Mouse (Mus musculus) thymus, adult 18-20 months (tissue): ENCODE data around the gene Gpc5.

Experiments used
- DNase-seq, 2 experiments: peaks; one replicate each; pipeline ENCODE4 v3.0.0; 2022; ENCODE audit warnings: mixed read lengths in 2 of 2

Gpc5 gene

DNA sequence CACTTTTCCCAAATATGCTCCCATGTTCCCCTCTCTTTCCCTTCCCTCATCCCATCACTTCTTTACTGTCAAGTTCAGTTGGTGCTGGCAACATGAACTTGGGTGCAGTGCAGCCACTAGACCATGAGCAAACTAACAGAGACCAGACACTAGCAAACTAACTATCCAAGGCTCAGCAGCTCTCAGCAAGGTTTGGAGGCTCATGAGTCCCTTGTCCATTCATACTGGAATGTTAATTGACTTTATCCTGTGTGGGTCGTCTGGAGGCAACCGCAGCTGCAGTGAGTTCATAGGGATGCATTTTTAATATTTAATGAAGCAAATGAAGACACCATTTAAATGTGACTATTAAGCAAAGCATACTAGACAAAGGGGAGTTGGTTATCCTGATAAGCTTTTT lies 1292.6 kb downstream of the Gpc5 start:
- no peak for DNase-seq

DNA sequence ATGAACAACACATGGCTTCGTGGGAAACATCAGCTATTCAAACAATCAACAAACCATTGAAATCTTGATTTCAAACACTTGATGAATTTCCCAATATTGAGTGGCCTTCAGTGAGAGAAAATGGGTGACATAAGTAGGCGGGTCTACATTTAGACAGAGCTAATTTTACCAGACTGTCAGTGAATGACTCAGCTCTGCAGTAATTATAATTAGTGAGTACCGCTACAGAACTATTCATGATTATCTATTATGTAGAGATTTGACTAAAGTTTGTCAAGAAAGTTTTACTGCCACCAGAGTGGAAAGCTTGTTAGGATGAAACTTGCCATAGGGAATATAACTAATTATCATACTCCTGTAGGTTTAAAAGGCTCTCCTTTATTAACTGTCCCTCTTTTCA lies 1323.5 kb downstream of the Gpc5 start:
- DNase-seq: no peak

DNA sequence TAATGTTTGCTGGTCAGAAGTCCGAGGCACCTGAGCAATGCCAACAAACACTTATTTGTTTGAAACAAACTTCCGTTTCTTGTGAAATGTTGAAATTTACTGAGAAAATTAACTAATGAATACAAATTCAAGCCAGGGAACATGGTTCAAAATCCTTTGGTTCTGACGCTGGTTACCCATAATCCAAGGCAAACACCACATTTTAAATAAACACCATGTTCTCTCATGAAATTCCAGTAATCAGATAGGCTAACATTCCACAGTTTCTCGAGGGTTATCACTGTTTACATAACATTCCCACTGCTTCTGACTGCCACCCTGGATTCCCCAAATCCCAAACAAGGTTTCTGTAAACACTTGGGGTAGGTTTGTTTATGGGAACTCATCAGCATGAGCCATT lies 1356.2 kb downstream of the Gpc5 start:
- no peak for DNase-seq

DNA sequence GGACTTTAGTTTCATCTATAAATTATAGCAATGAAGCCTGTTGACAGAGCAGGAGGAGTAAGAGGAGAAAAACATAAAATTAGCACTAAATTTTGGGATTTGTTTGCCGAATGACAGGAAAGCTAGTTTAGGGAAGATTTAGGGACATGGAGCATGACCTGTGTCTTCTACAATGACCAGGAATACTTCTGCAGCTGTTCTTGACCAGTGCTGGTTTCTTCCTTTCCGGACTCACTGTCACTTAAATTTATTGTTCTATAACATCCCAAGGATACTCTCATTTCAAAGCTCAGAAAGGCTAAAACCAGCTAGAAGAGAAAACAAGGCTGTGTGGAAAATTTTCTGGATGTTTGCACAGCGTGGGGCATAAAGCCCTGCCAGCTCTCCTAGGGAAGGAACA lies 1361.3 kb downstream of the Gpc5 start:
- DNase-seq: no peak

DNA sequence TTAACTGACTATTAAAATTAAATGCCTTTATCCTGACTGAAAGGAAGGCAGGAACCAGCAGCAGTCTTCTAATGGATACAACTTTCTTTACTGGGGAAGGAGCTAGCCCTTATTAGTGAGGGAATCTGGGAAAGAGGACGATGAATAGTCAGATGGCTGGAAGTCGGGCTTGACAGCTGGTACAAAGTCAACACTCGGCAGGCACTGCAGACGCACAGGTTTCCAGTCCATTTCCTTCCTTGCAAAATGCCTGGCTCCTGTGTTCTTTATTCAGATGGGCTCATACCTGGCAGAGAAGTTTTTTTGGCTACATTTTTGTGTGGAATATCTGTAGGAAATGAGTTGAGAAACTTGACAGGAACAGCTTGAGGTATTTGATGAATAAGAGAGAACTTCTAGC lies 1364.2 kb downstream of the Gpc5 start:
- DNase-seq: no peak

DNA sequence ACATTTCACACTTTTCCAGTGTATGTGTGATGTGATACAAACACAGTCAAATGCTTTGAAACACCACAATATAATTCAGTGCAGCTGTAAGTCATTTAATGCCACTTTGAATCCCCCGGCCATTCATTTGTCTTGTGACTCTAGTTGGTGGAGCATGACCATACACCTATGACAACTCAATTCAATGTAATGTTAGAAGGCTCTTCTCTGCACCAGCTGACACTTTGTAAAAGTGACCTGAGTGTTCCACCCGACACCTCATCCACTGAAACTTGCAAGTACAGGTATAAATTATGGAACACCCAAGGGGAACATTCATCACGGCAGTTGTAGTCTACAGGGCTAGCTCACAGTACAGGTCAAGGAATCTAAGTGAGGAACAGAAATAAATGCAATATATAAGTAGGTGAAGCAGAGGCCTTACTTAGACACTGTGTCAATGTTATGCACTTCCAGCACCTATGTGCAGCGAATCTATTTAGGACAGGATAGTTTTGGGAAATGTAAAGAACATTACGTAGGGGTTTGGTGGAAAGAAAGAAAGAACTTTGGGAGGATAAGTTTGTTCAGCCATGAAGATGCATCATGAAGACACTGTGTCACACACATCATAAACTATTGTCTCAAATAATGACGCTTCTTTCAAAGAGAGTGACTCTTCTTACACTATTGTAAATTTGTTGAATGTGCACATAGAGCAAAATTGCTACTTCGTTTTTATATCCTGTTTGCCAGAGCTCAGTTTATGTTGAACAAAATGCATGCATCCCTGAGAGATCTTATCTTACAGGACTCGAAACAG lies 1381.6 kb downstream of the Gpc5 start:
- DNase-seq: no peak

DNA sequence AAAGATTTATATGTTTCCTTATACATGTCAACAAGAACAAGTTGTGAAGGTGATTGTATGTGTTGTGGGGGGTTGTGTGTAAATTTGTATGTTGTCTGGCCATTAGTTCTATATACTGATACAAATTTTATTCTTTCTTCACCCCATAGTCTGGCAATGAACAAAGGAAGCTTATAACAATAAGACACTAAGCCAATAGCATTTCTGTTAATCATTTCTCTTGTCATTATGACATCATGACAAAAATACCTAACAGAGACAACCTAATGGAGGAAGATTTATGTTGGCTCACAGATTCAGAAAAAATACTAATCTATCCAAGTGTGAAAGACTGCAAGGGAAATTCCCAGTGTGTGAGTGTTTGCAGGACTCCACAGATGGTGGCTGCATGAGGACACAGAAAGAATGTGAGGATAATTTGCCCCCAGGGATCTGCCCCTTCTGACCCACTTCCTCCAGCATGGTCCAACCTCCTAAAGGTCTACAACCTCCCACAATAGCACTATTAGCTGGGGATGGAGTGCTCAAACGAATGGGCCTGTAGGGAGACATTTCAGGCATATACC lies 1402.4 kb downstream of the Gpc5 start:
- no peak for DNase-seq

DNA sequence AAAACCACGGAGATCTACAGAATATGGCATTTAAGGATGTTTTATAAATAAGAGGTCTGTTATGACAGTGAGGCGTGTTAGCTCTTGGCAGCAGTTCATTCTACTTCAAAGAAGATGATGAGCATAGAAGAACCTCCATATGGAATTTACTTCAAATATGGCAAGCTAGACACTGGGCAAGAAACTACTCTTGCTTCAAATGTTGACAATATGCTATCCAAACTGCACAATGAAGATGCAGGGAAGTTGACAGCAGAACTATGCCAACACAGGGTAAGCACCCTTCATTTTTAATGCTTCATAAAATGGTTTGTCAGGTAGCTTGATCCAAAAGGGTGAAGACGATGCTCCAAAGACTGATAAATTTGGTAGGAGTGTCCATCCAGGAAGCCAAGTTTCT lies 1446.2 kb downstream of the Gpc5 start:
- no peak for DNase-seq

DNA sequence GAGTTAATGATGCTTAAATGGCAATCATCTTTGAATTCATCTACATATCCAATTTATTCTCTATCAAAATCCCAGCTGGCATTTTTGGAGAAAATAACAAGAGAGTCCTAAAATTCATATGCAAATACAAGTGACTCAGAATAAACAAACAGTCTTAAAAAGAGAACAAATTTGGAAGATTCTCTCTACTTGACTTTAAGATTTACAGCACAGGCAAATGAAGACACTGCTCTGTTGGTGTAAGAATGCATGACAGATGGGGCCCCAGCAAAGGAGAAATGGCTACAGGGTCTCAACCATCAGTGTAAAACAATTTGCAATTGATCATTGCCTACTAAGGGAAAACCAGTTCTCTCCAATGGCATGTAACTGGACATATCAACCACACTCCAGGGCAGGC lies 1451.7 kb downstream of the Gpc5 start:
- no peak for DNase-seq

DNA sequence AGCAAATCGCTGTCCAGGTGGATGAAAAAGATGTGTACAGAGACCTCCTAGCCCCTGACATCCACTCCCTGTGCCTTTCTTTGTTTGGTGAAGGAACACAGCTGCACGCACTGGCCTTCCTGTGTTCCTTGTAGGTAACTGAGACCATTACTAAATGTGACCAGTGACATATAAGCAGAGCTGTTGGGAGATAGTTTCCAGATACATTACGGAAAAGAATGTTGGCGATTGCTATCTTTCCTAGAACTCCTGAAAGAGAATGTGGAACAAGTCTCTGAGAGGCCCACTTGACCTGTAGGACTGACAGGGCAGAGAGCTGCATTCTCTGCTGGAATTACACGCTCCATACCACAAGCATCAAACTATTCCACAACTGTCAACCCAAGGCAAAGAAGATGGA lies 1459.4 kb downstream of the Gpc5 start:
- no peak for DNase-seq

DNA sequence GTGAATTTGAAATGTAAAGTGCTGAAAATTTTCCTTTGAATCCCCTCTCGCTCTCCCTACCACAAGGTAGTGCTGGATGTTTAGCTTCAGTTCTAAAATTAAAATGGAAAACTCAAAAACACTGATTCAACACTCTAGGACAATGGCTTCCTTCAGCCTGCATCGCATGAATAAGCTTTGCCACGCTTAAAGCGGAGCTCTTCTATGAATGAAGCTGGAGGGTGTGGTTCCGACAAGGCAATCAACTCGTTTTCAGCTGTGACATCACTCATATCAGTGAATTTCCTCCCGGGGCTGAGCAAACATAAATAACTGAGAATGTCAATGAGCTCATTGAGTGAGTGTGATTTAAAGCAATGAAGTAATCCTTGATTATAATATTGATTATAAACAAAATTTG lies 1461.3 kb downstream of the Gpc5 start:
- DNase-seq: no peak

DNA sequence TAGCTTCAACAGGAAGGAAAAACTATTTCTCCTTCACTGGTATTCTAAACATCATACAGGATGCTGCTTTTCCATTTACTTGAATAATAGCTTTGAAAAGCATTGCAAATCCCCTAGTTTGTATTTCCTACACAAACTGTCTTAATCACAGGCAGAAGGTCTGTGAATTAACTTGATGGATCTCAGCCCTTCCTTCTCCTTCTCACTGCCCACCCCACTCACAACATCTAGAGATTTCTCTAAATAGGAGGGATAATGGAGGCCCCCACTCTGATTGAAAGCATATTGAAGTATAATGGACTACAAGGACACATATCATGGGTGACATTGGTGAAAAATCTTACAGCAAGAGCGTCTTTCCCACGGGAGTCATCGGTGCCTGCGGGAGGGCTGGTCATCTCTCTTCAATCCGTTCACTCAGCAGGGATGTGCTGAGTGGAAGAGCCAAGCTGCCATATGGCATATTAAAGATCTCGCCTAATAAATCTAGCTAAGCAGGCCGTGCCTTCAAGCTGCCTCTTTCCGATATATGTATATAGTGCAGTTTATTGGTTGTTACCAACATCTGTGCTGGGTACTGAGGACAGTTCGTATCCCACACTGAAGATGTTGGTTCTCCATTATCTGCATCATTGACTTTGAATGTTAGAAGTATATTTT lies 1466.3 kb downstream of the Gpc5 start:
- DNase-seq: no peak

DNA sequence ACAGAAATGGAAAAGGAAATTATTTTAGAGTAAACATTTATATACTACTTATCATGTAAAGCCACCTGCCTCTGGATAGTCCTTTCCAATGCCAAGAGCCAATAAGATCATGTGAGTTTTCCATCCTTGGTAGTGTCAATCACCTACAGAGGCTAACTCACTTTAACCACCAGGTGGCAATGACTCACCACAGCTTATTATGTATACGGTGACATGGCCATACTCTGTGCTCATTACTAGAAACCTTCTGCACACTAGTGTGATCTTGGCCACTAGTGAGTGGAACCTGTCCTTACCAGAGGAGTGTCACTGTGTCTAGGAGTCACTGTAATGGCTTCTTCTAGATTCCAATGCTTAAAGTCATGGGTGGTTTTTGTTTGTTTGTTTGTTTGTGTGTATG lies 1468.0 kb downstream of the Gpc5 start:
- DNase-seq: no peak
